Mouse (Mus musculus): ENCODE results near the gene Cygb. TPM values are rescaled to one million over a fixed set of nuclear protein-coding genes. Genes with fewer than 3 reads are reported as not detected.
"Not testable (repeated sequence)": the region's sequence is repeated elsewhere in the genome, so short reads cannot be mapped to it uniquely, and the experiment has no call there.

Gene Cygb
- polyA plus RNA-seq, 1 experiment = 55.3 TPM

DNA sequence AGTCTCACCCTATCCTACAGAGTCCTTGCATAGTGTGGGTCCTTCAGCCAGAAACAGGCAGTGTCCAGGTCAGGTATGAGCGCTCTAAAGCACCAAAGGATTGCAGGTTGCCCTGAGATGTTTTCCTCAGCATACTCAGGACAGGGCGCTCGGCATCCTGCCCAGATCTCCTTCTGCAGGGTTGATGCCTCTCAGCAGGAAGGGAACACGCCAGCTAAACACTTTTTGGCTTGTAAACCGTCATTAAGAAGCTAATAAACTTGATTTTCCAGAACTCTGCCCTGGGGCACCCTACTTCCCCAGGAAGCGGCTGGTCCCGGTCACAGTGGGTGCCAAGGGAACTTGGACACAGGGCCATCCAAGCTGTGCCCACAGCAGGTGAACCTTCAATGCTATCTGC lies 35.0 kb downstream of the Cygb start:
- DNase-seq (ENCODE audit: extremely low spot score in 1 of 2, low spot score in 1 of 2) = no peak

DNA sequence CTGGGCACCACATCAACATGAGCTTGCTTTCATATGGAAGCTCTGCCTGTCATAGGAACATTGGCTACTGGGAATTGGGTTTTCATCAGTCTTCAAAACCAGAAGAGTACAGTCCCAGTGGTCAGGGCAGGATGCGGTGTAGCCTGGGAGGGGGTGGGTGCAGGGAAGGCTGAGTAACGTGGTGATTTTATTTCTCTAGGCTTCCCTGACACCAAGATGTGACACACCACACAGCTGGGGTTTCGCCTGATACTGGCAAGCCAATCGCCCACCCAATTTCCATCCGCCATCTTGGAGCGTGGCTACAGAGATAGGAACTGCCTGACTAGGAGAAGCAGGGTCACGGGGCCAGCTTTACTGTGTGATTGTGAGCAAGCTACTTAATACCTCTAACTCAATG lies 35.4 kb downstream of the Cygb start:
- no peak for DNase-seq (ENCODE audit: extremely low spot score in 1 of 2, low spot score in 1 of 2)

DNA sequence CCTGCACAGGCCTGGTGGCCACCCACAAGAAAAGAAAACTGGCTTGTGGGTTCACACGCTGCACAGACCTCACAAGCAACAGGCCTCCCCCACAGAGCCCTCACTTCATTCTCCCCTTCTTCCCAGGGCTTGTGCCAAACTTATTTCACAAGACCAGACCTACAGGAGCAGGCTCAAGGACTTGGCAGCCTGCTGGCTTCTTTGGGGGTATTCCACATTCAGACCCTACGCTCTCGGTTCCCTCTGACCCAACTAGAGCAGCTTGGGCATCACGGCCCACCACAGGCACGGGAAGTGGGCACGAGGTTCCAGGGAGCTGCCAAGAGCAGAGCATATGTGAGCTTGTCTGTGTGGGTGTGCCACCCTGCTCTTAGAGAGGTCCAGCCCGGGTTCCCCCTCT lies 36.5 kb downstream of the Cygb start:
- no peak for DNase-seq (ENCODE audit: extremely low spot score in 1 of 2, low spot score in 1 of 2)

DNA sequence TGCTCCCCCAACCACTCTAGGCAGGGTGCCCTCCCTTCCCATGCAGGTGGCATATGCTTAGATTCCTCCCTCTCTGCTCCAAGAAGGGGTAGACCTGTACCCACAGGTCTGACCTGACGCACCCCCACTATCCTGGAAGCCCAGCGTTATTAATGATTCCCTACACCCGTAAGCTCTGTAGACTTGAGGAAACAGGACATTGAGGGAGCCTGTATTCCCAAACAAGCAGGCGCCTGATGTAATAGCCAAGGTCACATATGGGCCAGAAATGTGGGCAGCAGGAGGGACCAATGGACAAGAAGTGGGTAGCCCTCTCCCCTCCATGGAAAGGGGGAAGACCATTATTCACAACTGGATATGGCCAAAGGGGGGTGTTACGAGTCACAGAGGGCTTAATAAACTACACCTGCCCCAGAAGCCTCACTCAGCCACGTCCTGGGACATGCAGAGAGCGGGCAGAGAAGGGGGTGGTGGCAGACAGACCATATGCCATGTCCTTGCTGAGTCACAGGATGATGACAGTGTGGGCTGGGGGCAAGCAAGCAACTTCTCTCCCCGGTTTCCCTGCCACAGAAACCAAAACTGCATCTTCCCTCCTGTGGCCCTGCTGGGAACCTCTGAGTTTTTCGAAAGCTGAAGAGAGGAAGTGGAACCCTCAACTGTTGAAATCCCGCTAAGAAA lies 37.5 kb downstream of the Cygb start:
- DNase-seq (ENCODE audit: extremely low spot score in 1 of 2, low spot score in 1 of 2) = no peak

DNA sequence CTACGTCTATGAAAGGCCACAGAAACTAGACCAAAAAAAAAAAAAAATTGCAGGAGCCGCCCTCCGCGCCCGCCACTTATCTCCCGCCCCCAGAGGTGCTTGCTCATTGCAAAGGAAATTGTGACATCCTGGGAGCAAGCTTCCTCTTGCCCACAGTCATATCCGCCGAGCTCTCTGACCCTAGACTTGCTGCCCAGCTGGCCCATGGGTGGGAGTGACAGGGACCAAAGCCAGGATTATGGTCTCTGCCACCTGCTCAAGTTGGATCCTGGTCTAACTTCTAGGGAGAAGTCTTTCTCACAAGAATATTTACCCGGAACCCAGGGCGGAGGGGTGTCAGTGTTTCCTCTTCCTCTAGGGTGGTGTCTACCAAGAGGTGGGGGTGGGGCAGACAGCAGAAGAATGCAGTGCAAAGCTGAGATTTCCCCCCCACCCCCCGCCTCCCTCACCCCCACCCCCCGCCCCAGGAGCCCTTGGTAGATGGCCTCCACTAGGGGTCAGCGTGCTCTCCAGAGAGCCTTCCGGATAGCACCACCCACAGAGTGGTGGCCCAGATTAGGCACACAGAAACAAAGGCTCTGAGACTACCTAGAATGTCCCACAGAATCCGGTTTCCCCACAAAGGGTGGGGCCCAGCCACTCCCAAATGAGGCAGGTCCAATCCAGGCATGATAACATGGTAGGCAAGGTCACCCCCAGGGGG lies 38.2 kb downstream of the Cygb start:
- DNase-seq (ENCODE audit: extremely low spot score in 1 of 2, low spot score in 1 of 2) = no peak

DNA sequence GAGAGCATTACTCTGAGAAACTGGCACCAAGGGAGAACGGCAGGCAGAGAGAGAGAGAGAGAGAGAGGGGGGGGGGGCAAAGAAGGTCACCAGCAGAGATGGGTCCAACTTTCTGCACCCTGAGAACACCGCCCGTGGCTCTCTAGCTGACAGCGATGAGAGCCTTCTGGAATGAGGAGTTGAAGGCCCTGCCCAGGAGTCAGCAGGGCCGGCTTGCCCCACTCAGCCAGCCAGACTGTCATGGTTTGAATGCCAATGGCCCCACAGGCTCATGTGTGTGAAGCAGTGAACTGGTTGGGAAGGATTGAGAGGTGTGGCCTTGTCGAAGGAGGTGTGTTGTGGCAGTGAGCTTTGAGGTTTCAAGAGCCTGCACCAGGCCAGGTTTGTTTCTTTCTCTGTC lies 40.9 kb downstream of the Cygb start:
- no peak for DNase-seq (ENCODE audit: extremely low spot score in 1 of 2, low spot score in 1 of 2)

DNA sequence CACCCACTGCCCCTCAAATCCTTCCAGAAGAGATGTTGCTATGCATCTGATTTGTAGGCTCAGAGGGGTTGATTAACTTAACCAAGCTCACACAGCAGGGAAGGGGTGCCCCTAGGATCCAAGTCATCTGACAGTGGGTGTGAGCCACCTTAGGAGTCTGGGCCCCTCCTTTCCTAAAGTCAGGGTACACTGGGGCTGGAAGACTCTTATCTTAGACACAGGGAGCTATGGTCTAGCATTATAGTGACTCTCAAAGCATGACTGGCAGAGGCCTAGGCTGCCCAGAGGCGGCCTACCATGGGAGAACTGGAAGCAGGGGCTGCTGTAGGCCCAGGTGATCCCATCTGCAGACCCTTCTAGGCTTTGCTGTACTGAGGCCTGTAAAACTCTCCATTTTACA lies 41.6 kb downstream of the Cygb start:
- no peak for DNase-seq (ENCODE audit: extremely low spot score in 1 of 2, low spot score in 1 of 2)

DNA sequence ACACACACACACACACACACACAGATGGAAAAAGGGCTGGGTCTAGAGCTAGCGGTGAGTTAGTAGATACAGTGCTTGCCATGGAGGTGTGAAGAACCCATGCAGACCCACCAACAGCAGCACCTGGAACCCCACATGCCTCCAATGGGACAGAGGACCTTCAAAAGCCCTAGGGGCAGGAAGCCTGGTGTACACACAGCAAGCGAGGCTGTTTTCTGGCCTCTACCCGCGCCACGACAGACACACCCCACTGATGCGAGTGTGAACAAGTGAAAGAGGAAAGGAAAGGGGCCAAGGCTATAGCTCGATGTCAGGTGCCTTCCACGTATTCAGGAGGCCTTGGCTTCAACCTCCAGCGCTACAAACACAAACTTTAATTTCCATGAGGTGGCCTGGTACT lies 42.2 kb downstream of the Cygb start:
- DNase-seq (ENCODE audit: extremely low spot score in 1 of 2, low spot score in 1 of 2) = no peak

DNA sequence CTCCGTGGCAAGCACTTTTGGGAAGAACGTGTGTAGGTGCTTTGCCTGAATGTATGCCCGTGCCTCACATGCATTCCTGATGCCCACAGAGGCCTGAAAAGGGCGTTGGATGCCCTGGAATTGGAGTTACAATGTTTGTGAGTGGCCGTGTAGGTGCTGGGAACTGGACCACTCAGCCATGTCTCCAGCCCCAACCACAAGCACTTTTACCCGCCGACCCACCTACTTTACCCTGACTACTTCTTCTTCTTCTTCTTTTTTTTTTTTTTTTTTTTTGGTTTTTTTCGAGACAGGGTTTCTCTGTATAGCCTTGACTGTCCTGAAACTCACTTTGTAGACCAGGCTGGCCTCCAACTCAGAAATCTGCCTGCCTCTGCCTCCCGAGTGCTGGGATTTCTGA lies 42.9 kb downstream of the Cygb start:
- not testable (repeated sequence) for DNase-seq (ENCODE audit: extremely low spot score in 1 of 2, low spot score in 1 of 2)

DNA sequence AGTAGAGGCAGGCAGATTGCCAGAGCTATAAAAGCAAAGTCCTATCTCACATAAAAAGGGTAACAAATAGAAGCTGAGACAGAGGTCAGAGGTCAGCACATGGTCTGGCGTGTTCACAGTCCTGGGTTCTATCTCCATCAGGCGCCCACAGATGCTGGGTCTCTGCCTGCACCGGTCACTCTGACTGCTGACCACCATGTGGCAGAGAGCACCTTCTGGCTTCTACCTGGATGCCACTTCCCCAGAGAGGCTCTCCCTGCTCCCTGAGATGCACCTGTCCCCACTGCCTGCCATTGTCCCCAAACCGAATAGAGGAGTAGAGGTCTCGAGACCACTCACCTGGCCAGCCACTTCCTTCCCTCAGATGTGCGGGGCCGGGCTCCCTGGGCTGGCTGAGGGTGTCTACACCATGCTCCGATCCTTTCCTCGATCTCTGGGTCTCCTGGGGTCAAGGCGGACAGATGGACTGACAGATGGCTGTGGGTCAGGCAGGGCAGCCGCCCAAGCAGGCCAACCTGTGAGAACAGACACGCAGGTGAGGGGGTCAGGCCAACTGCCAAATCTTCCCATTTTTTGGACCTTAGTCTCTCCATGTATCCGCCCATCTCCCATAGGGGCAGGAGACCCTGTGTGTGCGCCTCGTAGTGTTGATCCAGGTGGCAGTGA lies 44.0 kb downstream of the Cygb start:
- no peak for DNase-seq (ENCODE audit: extremely low spot score in 1 of 2, low spot score in 1 of 2)

DNA sequence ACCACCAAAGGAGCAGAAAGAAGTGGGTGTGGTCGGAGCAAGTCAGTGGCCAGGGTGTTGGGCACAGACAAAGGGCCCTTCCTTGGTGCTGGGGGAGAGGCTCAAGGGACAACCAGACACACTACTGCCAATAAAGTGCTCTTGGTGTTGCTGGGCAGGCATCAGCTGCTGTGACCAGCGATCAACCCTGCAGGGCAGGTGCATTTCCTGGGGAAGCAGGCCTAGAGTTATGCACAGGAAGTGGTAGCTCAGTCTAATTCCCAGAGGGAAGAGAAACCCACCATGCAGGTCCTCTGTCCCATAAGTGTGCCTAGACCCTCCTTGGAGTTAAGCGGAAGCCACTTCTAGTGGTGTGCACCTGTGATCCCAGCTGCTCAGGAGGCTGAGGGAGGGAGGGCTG lies 46.4 kb downstream of the Cygb start:
- DNase-seq (ENCODE audit: extremely low spot score in 1 of 2, low spot score in 1 of 2) = no peak

DNA sequence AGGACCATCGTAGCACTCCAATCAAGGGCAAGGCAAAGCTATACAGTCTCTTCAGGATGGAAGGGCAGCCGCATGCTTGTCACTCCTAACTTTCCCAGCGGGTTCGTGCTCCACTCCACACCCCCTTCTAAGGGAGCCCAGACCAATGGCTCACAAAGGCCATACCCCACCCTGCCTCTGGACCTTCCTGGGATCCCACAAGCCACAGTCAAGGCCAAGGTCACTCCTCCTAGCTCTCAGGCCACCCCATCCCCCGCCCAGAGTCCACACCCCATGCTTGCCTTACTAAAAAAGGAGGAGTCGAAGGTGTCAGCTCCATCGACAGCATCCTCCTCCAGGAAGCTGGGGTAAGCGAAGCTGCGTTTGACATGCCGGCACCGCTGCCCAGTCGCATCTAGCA lies 50.0 kb downstream of the Cygb start:
- DNase-seq (ENCODE audit: extremely low spot score in 1 of 2, low spot score in 1 of 2) = no peak

DNA sequence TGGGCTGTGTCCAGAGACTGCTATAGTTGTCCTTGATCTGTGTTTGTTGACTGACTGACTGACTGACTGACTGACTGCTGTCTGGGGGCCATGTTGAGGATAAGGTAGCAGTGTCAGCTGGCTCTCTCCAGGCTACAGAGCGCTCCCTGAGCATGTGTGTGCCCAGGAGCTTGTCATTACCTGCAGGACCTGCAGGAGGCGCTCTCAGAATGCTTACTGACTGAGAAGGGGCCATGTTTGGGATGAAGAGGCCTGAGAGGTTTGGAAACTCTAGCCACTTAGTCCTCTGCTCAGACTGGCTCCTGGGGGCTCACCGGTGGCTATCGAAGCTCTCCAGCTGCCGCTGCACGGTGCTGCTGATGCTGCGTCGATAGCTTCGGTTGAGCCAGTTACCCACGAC lies 50.8 kb downstream of the Cygb start:
- DNase-seq (ENCODE audit: extremely low spot score in 1 of 2, low spot score in 1 of 2) = no peak

DNA sequence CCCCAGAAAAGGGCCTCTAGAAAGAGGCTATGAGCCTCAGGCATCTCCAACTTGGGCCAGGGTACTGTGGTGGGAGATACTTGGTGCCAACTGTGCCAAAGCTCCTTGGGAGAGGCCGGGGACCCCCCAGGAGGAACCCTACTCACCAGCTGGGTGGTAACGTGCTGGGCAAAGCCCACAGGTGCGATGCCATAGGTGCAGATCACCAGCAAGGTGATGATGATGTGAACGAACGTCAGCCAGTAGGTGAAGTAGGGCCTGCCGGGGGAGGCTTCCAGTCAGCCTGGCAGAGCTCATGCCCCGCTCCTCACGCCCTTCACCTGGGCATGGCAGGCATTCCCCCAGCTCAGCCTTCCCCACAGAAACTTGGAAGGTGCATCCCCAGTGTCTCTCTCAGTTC lies 52.1 kb downstream of the Cygb start:
- no peak for DNase-seq (ENCODE audit: extremely low spot score in 1 of 2, low spot score in 1 of 2)

DNA sequence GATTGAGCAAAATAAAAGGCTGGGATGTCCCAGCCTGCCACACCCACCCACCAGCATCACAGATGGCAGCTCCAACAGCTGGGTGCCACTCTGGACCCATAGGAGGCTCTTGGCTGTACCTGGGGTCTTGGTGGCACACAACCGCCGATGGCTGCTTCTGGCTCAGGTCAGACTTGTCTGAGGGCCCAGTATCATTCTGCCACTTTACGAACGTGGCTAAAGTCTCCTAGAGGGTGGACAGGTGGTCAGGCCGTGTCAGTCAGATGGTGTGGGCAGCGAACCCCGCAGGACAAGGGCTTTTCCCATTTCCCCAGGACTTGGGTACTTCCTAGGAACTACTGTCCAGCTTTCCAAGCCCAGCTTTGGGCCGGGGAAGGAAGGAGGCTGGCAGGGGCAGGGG lies 52.9 kb downstream of the Cygb start:
- no peak for DNase-seq (ENCODE audit: extremely low spot score in 1 of 2, low spot score in 1 of 2)

DNA sequence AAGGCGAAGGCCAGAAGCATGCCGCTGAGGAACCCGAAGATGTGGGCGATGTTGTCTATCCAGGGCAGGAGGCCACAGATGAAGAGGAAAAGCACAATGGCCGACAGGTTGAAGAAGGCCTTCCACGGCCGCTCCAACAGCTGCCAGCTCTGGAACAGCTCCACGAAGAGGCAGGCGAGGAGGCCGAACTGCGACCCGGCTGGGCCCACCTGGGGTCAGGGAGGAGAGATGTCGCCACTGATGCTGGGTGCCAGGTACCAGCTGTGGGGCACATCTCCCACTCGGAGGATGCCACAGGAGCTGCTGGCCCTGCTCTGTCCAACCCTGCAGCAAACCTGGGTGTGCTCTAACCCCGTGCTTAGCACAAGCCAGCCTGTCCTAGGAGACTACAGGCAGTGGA lies 54.9 kb downstream of the Cygb start:
- no peak for DNase-seq (ENCODE audit: extremely low spot score in 1 of 2, low spot score in 1 of 2)

DNA sequence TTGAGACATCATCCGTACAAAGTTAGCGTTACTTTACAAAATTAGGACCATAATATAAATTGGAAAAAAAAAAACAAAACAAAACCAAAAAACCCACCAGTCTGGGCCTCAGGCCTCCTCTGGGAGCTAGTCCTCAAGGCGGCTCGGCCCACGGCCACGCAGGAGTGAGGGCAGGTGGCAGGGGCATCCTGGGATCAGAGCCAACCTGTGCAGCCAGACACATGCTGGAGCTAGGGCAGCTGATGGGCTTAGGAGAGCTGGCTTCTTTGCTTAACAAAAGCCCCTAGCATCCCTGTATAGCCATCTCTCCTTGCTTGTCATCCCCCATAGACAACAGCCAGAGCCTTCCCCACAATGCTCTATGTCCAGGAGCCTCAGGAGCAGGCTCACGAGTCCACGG lies 55.9 kb downstream of the Cygb start:
- no peak for DNase-seq (ENCODE audit: extremely low spot score in 1 of 2, low spot score in 1 of 2)

DNA sequence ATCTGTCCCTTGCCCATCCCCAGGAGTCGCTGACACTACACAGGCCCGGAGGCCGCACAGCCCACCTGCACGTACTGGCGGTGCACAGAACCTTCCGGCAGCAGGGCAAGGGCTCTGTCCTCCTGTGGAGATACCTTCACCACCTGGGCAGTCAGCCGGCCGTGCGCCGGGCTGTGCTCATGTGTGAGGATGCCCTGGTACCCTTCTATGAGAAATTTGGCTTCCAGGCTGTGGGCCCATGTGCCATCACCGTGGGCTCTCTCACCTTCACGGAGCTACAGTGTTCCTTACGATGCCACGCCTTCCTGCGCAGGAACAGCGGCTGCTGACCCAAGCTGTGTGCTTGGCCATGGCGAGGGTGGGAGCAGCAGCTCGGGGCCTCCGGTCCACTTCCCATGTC lies 57.3 kb downstream of the Cygb start:
- no peak for DNase-seq (ENCODE audit: extremely low spot score in 1 of 2, low spot score in 1 of 2)

Data from frontal cortex, adult 2 months (tissue).